Mouse (Mus musculus) CH12.LX (cell line): Measurements from ENCODE around the gene Enpp7.

Experiments
- CHD1 ChIP-seq: IDR thresholded peaks from 2 replicates; pipeline ENCODE4 v1.6.1; 2012; ENCODE audit warnings: low read depth, low read length, improper control_type of control experiment, inconsistent platforms
- CTCF ChIP-seq, 2 experiments: IDR thresholded peaks in 1 of 2; conservative IDR thresholded peaks in 1 of 2; 2 replicates each; pipeline ENCODE4 v1.5.1; 2011 to 2012; ENCODE audit warnings: low read depth in 2 of 2, low read length in 2 of 2, improper control_type of control experiment in 1 of 2, inconsistent platforms in 1 of 2, mild to moderate bottlenecking in 1 of 2, moderate library complexity in 1 of 2
- E2F4 ChIP-seq: IDR thresholded peaks from 2 replicates; pipeline ENCODE4 v1.6.1; 2011; ENCODE audit warnings: low read depth, low read length, improper control_type of control experiment; ENCODE audit not compliant: insufficient replicate concordance
- EP300 ChIP-seq: IDR thresholded peaks from 2 replicates; pipeline ENCODE4 v1.6.1; 2011; ENCODE audit warnings: low read length, improper control_type of control experiment
- KAT2A ChIP-seq: IDR thresholded peaks from 2 replicates; pipeline ENCODE4 v1.6.1; 2012; ENCODE audit warnings: low read length, improper control_type of control experiment, inconsistent platforms; ENCODE audit not compliant: insufficient replicate concordance
- MXI1 ChIP-seq: IDR thresholded peaks from 2 replicates; pipeline ENCODE4 v1.6.1; 2011; ENCODE audit warnings: mild to moderate bottlenecking, low read depth, low read length, improper control_type of control experiment
- POLR2A ChIP-seq: IDR thresholded peaks from 2 replicates; pipeline ENCODE4 v1.6.1; 2011; ENCODE audit warnings: low read depth, mild to moderate bottlenecking, improper control_type of control experiment, low read length
- POLR2AphosphoS2 ChIP-seq: IDR thresholded peaks from 2 replicates; pipeline ENCODE4 v1.6.1; 2011; ENCODE audit warnings: low read depth, low read length, improper control_type of control experiment
- RAD21 ChIP-seq: IDR thresholded peaks from 2 replicates; pipeline ENCODE4 v1.6.1; 2011; ENCODE audit warnings: low read depth, mild to moderate bottlenecking, low read length, improper control_type of control experiment, moderate library complexity
- TCF12 ChIP-seq: IDR thresholded peaks from 2 replicates; pipeline ENCODE4 v1.6.1; 2014; ENCODE audit warnings: low read depth, mild to moderate bottlenecking, inconsistent platforms, low read length, improper control_type of control experiment
- ZMIZ1 ChIP-seq: IDR thresholded peaks from 2 replicates; pipeline ENCODE4 v1.6.1; 2012; ENCODE audit warnings: low read depth, mild to moderate bottlenecking, inconsistent platforms, low read length, improper control_type of control experiment

GRCm38 (mm10) chr11:119007461-119008456, 19.8 kb downstream of the Enpp7 start:
- TF ChIP-seq CTCF (conservative IDR thresholded peaks at IDR 0.05 in 1 of 2, IDR thresholded peaks at IDR 0.05 in 1 of 2; ENCODE audit: low read depth in 2 of 2, low read length in 2 of 2) = no peak
- TF ChIP-seq MXI1 = no peak
- no peak for TF ChIP-seq CHD1
- no peak for TF ChIP-seq EP300
- no peak for TF ChIP-seq KAT2A
- no peak for TF ChIP-seq RAD21
- no peak for TF ChIP-seq POLR2A
- TF ChIP-seq ZMIZ1 = no peak
- no peak for TF ChIP-seq E2F4
- no peak for TF ChIP-seq POLR2AphosphoS2
- TF ChIP-seq TCF12 = no peak
